Mouse (Mus musculus) retina, adult 2 months (tissue): ENCODE results near the gene Arl14.

Experiments used
- DNase-seq: peaks from one replicate; pipeline ENCODE4 v3.0.0-alpha.2; 2012; ENCODE audit warnings: low read depth, low spot score

Gene Arl14

DNA sequence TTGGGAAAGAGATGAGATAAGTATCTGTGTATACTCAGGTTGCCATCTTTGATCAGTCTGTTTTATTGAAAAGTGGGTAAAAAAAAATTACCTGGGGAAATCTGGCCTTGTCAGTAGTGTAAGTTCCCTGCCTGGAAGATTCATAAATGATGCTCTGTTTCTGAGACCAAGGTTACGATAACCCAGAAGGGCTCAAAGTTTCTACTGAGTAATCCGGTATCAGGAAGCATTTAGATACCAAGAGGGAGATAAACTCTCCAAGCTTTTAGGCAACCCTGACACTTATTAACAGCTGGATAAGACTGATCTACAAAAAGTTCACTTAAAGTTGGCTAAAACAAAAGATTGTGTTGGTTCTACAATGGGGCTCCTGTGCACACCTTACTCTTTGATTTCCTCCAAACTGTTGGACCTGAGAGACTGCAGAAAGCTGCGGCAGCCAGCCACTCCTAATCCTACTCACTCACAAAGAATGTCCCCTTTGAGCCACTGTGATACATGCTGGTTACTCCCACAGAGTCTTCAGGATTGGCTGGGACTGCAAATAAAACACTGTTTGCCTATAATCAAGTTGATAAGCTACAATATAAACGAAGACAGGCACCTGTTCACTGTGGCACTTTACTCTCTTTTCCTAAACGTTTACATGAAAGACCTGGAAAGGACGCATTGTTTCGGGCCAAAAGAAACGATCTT is at the start of gene Arl14:
Arl14 (plus strand) TSS at position 614 of the 696 bp plus-strand sequence.
- DNase-seq: no peak

DNA sequence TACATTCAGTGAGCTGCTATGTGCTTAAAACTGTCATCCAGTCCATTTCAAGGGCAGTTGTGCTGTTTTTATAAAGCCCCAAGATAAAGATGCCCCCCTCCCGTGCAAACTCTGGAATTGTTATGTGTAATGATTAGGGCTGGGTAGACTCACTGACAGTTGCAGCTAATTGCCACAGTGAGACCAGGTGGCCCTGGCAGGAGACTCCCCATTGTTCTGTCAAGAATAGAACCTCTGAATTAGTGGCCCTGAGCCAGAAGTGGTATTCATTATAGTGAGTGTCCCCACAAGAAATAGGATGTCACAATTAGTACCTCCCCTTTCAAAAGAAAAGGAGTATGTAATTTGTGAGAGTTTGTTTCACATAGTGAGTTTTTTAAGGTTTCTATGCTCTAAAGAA is 47.0 kb upstream of the Arl14 start:
- no peak for DNase-seq

DNA sequence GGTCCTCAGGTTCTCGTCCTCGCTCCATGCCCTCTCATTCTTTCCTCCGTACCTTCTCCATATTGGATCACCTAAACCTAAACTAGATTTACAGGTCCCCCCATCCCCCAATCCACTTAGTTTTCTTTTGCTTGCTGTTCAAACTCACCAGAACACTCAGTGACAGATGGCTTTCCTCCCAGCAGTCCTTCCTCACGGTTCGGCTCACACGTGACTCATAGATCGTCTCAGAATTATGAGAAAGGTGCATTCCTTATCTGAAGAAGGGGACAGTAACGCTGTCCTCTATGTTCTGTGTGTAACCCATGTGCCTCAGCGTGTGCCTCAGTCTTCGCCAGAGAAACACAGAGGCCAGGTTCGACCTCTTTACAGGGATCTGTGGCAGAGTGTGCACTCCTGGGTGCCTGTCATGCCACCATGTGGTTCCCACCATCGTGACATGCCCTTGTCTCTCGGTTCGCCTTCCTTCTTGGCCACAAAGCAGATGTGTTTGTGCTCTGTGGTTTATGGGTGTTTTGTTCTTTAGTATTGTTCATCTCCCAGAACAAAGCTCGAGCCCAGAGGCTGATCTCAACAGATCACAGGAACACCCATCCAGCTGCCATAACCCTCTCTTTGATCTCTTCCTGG is 44.9 kb upstream of the Arl14 start:
- DNase-seq: no peak

DNA sequence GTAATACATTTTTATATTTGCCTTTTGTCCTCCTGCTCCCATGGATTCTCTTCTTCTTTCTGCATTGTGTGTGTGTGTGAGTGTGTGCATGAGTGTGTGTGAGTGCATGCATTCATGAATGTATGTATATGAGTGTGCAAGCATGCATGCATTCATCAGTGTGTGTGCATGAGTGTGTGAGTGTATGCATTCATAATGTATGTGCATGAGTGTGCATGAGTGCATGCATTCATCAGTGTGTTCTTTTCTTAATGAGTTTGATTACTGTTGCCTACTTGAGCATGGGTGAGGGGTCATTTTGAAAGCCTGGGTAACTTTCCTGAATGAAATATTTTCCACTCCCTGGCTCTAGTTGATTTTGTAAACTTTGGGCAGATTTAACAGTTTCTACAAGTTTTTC is 44.3 kb upstream of the Arl14 start:
- no peak for DNase-seq

DNA sequence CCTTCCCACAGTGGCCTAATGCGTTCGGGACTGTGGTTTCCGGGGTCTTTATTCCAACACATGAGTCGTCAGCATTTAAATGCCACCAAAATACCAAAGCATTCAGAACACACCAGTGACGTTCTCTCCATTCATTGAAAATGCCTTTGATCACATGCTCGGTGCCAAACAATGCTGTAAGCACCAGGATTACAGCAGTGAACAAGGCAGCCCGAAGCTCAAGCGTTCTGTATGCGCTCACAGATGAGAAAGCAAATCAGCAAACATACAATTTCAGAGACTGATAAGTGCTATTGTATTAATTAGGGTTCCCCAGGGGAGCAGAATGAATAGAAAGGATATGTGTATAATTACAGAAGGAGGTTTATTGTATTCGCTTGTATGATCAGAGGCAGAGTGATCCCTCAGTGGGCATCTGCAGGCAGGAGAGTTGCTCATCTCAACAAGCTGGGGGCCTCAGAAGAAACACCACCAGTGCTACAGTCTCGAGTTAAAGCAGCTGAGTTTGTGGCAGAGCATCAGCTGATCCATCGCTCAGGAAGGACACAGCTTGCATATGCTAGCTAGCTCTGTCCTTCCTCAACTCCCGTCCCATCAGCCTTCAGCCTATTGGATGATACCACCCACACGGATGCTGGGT is 43.7 kb upstream of the Arl14 start:
- DNase-seq: no peak

DNA sequence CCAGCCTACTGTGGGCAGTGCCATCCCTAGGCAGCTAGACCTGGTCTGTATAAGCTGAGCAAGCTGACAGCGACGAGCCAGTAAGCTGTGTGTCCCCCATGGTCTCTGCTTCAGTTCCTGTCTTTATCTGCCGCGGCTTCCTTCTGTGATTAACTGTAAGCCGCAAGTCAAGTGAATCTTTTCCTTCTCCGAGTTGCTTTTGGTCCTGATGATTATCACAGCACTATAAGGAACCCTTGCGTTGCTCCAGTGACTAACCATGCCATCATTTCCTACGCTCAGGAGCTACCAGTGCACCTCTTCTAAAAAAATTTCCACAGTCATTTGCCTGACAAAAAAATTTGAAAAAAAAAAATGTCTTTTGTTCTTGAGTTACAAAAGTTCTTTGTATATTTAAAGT is 40.7 kb upstream of the Arl14 start:
- no peak for DNase-seq

DNA sequence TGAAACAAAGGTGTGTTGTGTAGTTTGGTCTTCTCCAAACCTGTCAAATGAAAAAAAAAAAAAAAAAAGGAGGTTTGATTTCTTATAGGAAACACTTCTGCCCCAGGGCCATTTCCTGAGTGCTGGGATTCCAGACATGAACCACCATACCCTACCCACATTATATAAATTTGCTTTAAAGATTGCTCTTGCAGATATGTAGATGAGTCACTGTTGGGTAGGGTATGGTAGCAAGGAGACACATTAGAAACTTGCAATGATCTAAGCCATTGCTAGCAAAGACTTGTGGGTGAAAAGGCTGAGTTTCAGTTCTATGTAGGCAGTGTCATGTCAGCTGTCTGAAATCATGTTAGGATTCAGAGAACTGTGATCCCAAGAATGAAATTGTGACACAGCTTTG is 40.0 kb upstream of the Arl14 start:
- no peak for DNase-seq

DNA sequence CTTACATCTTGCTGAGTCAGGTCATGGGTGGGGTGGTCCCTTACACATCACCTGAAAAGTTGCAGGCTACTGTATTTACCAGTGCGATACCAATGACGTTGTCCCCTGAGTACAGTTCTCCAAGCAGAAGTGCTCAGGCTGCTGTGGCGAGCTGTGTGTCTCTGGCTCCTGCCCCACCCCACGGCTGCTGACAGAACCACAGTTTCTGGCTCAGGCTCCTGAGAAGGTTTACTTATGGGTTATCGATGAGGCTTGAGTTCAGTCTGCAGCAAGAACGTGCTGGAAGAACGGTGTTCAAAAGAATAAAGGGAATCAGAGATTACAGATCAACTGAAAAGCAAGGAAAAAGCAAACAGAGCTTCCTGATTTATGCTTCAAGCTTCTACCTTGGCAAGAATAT is 37.0 kb upstream of the Arl14 start:
- DNase-seq: no peak

DNA sequence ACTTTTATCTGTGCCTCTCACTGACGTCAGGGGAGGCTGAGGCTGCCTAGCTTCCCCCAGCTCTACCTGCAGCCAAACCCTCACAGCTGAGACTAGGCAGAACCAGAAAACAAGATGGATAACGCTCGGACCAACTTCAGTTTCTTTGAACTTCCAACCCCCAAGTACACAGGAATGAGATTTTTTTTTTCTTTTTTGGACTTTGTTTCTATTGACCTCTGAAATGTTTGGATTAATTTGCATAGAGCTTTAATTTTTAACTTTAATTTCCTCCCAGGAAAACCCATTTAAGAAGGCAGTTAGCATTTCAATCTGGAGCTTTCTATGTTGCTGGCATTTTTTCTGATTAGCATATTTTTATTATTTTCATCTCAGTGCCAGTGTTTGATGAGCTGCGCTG is 36.2 kb upstream of the Arl14 start:
- DNase-seq: no peak

DNA sequence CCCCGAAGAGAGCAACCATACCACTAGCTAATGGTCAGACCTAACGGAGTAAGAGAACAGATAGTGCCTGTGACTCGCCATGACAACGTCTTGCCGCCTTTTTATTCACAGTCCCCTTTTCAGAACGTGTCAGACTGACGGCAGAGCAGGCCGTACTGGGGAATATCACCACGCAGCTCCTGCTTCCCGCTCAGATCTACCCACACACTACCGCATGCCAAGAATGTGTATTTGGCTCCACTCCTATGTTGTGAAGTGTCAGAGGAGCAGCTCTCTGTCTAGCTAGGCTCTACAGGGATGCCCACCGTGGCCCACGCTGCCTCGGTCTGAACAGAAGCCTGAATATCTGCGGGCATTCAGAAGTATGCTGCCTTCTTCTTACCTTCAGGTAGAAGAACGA is 35.6 kb upstream of the Arl14 start:
- no peak for DNase-seq

DNA sequence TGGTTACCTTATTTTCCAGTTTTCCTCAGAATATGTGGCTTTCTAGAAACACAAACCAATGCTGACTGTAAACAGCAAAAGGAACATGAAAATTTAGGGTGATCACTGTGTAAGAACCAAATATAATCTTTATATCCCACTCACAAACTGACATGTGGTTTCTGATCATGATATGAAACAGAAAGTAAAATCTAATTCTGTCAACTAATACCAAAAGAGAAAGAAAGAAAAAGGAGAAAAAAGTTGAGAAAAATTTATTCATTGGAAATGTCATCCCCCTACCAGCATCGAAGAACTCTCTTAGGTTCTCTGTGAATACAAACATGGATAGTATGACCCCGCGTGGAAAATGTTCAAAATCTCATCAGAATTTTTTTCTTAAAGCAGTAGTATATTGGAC is 29.2 kb upstream of the Arl14 start:
- DNase-seq: no peak

DNA sequence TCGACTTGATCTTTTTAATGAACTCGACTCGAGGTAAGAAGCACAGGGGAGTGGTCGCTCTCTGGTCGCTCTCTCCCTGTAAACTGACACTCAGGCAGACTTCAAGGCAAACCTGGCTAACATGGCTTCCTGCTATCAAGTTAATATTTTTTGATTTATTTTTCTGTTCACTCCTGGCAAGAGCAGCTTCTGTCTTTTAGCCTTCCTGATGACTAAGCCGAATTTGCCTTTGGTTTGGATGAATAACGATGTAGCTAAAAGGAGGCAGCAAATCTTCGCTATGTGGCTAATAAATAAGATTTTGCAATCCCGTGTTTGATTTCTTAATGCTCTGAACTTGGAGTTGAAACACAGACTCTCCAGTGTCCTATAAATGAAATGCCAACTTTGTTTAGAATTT is 27.7 kb upstream of the Arl14 start:
- no peak for DNase-seq

DNA sequence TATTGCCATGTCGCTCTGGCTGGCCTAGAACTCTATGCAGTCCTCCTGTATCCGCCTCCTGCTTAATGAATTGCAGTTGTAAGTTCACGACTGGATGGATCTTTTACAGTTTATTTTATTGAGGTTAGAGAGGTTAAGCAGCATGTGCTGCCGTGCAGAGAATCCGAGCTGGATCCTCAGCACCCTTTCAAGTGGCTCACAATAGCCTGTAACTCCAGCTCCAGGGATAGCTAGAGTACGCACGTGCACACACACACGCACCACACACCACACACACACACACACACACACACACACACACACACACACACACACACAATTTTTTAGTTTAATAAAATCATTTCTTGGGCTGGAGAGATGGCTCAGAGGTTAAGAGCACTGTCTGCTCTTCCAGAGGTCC is 27.0 kb upstream of the Arl14 start:
- DNase-seq: no peak

DNA sequence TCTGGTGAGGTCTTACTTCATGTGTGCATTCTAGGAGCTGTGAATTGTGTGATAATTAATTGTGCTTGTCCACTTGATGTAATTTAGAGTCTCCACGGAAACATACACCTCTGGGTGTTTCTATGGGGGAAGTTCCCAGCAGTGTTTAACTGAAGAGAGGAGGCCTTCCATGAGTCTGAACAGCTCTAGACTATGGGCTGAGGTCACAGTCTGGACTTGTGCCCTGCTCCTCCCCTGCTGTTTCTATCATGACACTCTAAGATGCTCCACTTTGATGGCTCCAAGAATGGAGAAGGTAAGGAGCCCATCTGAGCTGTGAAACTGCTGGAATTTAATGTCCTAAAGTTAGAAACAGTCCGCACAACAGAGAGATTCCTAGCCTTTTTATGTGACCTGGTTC is 24.1 kb upstream of the Arl14 start:
- DNase-seq: no peak

DNA sequence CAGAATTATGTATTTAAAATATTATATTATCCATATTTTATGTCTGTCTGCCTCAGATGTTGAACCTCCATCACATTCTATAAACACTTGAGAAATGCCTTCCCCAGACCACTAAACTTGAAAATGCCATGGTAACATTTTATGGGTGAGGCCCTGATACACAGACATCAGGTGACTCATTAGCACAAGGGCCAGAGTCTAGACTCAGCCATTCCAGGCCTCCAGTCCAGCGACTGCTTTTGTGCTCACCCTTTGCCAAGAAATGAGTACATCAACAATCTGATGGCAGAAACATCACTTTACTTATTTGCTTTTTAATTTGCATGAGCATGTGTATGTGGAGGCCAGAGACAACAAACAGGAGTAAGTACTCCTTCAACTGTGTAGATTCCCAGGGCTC is 22.0 kb upstream of the Arl14 start:
- DNase-seq: no peak

DNA sequence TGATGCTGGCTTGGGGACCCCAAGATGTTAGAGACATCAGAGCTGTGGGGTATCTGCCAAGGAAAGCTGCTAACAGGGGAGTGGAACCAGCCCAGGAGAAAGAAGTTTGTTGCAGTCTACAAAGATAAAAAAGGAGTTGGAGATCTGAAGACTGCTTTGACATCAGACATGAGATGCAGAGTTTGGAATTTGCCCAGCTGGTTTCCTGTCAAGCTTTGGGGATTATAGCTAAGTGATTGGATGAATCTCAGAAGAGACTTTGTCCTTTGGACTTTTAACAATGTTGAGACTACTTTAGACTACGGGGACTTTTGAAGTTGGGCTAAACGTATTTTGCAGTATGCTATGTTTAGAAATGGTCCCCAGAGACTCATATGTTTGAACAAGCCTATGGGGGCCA is 21.0 kb upstream of the Arl14 start:
- no peak for DNase-seq

DNA sequence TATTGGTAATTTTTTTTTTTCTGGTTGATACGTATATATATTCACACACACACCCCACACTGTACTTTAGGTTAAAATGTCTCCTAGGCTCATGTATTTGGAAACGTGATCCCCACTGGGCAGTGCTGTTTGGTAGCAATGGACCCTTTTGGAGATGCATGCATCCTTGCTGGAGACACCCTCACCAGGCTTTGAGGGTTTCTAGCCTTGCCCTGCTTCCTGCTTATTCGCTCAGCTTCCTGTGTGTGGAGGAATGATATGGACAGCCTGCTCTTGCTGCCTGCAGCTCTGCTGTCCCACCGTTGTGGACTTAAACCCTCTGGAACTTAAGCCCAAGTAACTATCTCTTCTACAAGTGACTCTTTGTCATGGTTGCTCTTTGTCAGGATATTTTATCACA is 19.3 kb upstream of the Arl14 start:
- DNase-seq: no peak

DNA sequence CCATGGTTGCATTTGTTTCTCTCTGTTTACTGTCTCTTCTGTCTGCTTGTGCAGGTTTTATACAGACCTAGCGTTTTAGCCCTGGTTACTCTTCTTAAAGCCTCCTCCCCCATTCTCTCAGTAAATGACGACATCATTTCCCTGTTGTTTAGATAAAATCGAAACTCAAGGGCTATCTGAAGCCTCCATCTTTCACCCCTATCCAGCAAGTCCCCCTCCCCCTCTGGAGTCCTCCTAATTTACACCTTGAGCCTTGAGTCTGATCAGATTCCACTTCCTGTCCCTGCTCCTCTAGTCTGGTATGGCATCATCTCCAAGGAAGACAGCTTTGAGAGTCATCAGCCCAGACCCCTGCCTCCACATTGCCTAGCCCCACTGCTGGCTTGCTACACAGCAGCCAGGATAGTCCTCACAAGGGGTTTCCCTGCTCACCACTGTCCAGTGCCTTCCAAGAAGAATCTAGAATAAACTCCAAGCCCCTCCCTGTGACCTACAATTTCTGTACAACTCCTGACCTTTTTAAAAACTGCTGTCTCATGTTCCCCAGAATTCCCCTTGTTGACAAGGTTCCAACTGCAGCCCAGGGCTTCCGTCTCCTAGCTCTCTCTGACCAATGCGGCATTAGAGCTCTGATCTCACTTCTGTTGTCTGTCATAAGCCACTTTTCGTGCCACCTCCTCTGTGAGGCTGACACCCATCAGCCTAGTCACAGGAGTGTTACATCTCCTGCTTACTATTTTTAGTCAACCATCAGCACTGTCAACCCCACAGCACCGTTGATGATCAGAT is 16.8 kb upstream of the Arl14 start:
- no peak for DNase-seq

DNA sequence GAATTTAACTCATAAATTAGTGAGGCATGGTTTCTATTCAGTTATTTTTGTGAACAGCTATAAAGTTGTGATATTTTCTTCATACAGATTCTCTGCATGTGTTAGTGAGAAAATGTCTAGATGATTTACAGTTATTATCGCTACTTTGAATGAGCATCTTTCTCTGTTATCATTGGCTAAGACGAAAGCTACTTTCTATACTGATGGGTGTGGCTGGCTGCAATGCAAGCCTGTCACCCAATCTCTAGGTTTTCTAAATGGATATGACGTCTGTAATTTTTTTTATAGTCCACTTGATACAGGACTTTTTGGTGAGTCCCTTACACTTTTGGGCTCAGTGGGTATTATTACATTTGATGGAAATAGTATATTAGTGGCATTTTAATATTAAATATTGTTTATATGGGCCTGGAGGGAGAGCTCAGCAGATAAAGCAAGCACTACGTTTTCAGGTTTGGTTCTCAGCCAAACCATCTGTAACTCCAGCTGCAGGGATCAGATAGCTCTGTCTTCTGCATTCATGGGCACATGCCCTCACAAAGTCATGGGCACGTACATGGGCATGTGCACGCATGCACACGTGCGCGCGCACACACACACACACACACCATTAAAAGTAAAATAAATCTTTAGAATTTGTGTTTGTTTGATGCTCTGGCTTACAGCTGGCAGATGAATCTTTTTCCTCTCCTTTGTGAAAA is 15.9 kb upstream of the Arl14 start:
- DNase-seq: no peak

DNA sequence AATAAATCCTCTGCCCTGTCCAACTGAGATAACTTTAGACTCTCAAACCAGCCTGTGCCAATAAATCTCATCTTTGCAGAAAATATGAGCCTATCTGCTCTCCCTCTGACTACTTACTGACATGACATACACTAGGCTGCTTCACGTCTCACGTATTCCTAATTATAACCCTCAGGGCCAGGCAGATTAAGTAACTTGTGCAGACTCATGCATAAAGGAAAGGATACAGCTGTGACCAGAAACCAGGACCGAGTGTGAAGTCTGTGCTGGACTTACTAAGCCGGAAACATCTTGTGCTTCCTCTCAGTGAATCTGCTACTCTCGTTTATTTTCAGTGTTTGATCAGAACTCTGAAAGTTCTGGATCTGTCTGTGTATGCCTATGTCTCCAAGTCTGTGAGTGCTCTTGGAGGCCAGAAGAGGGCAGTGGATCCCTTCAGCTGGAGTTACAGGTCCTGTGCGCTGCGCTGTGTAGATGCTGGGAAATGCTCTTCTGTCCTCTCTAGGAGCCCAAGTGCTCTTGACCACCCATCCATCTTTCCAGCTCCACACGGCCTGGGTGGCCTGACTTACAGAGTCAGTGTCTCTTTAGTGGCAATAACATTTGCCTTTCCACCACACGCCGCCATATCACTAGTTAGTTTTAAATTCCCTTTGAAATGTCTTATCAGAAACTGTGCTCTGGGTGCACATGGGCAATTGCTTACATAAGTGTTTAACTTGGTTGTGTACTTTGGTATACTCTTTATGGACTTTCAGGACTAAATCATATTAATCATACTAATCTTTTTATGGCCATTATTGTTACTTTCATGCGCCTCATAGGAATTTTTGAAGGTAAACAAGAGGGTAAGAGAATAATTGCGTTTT is 13.5 kb upstream of the Arl14 start:
- no peak for DNase-seq

DNA sequence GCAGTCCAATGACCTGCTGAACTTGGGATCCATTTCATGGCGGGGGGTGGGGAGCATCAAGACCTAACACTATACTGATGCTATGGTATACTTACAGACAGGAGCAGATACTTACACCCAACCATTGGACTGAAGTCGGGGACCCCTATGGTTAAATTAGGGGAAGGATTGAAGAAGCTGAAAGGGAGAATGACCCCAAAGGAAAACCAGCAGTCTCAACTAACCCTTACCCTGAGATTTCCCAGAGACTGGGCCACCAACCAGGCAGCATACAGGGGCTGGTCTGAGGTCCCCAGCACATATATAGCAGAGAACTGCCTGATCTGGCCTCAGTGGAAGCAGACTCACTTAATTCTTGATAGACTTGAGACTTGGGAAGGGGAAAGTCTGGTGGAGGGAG is 10.0 kb upstream of the Arl14 start:
- no peak for DNase-seq
